Mouse (Mus musculus): ENCODE measurements around the gene Fam181a. TPM values are rescaled to one million over a fixed set of nuclear protein-coding genes. Genes with fewer than 3 reads are reported as not detected.

The Fam181a gene
- polyA plus RNA-seq, 1 experiment from 2014 or later: not detected

DNA sequence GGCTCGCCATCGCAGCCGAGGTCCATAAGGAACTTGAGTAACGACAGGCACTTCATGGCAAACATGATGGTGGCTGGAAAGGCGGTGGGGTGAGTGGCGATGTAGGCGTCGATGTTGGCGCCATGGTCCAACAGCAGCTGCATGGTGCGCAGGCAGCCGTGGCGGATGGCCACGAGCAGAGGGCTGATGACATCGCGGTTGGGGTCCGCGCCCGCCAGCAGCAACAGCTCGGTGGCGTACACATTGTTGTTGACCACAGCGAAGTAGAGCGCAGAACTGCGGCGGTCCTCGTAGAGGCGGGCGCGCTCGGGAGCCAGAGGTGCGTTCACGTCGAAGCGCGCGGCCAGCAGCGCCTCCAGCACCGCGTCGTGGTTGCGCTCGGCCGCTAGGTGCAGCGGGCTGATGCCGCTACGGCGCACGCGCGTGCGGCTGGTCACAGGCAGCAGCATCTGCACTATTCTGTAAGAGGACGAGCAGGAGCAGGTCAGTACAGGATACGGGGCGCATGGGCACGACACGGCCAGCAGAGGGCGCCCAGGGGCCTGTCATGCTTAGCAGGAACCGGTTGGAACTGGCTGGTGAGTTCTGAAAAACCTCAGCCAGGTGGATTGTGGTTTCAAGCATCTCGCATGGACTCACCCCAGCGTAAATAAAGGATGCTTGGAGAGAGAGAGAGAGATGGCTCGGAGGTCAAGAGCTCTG lies 14.5 kb downstream of the Fam181a start:
- no peaks in the 10 kb centered on the region for H3K36me3 ChIP-seq (replicated peaks; ENCODE audit: insufficient read depth, low read length)
- H3K9me3 ChIP-seq (ENCODE audit: low read length): no peaks in the 10 kb centered on the region
- H3K4me2 ChIP-seq (ENCODE audit: low read depth, low read length): peak overlapping the region; percentile 57
- peaks cover 35% of the 10 kb centered on the region for H3K4me1 ChIP-seq (ENCODE audit: insufficient read depth)
- H3K27ac ChIP-seq (ENCODE audit: low read depth): no peak overlapping the region
- WGBS (ENCODE audit: insufficient replicate concordance): 8% methylated on average over 56 of the region's 60 CpGs
- no peak overlapping the region for H3K9ac ChIP-seq (replicated peaks)
- DNase-seq: peak; percentile 93
- ATAC-seq: peak; percentile 84
- no peak for TF ChIP-seq EP300 (IDR thresholded peaks at IDR 0.05; ENCODE audit: low read depth)
- peak; percentile 97 for TF ChIP-seq CTCF (IDR thresholded peaks at IDR 0.05; ENCODE audit: low read depth)
- peaks cover 11% of the 10 kb centered on the region for H3K27me3 ChIP-seq (ENCODE audit: insufficient read depth, low read length)
- H3K4me3 ChIP-seq (ENCODE audit: low read depth, low read length): 0 out of 2 replicates have a peak overlapping the region, but pooled peaks have one; percentile 20

DNA sequence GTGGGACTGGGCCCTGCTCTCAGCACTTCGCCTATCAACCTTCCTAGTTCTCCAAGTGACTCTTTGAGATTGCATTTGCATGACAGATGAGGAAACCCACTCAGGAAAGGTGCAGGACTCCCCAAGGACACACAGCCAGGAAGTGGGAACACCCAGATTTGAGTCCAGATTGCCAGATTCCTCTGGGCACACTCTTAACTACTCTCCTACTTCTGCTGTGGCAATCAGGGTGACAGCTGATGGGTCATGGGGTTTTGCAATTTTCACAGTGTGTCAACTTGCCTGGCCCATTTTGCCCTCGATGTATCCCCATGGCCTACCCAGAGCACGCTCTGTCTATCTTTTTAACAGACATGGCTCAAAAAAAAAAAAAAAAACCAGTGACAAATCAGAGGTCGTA lies 15.8 kb downstream of the Fam181a start:
- no peak overlapping the region for H3K9ac ChIP-seq (replicated peaks)
- ATAC-seq: peak; percentile 65
- peak; percentile 49 for DNase-seq

GRCm38 (mm10) chr12:103327107-103327506 lies 16.3 kb downstream of the Fam181a start:
- ATAC-seq (no peak), DNase-seq (no peak)
- 39% methylated on average over 7 of the region's 7 CpGs for WGBS (ENCODE audit: insufficient replicate concordance)
- H3K27ac ChIP-seq (ENCODE audit: low read depth): peak overlapping the region; percentile 76
- no peak overlapping the region for H3K4me2 ChIP-seq (ENCODE audit: low read depth, low read length)
- TF ChIP-seq EP300 (IDR thresholded peaks at IDR 0.05; ENCODE audit: low read depth): no peak
- TF ChIP-seq CTCF (IDR thresholded peaks at IDR 0.05; ENCODE audit: low read depth): no peak
- H3K36me3 ChIP-seq (replicated peaks; ENCODE audit: insufficient read depth, low read length): no peaks in the 10 kb centered on the region
- H3K9ac ChIP-seq (replicated peaks): no peak overlapping the region
- H3K4me1 ChIP-seq (ENCODE audit: insufficient read depth): peaks cover 35% of the 10 kb centered on the region
- peaks cover 11% of the 10 kb centered on the region for H3K27me3 ChIP-seq (ENCODE audit: insufficient read depth, low read length)
- H3K9me3 ChIP-seq (ENCODE audit: low read length): no peaks in the 10 kb centered on the region
- H3K4me3 ChIP-seq (ENCODE audit: low read depth, low read length): no peak overlapping the region

More for the DNA sequence above, 15.8 kb downstream of the Fam181a start:
- Histone ChIP-seq H3K4me2 (ENCODE audit: low read depth, low read length) (no peak overlapping the region), H3K4me3 (ENCODE audit: low read depth, low read length) (no peak overlapping the region), H3K27me3 (ENCODE audit: insufficient read depth, low read length) (peaks cover 11% of the 10 kb centered on the region), H3K27ac (ENCODE audit: low read depth) (peak overlapping the region; percentile 76), H3K9me3 (ENCODE audit: low read length) (no peaks in the 10 kb centered on the region), H3K4me1 (ENCODE audit: insufficient read depth) (peaks cover 35% of the 10 kb centered on the region), H3K36me3 (replicated peaks; ENCODE audit: insufficient read depth, low read length) (no peaks in the 10 kb centered on the region)
- no peak for TF ChIP-seq EP300 (IDR thresholded peaks at IDR 0.05; ENCODE audit: low read depth)
- no peak for TF ChIP-seq CTCF (IDR thresholded peaks at IDR 0.05; ENCODE audit: low read depth)
- WGBS (ENCODE audit: insufficient replicate concordance): 59% methylated on average over 4 of the region's 4 CpGs

DNA sequence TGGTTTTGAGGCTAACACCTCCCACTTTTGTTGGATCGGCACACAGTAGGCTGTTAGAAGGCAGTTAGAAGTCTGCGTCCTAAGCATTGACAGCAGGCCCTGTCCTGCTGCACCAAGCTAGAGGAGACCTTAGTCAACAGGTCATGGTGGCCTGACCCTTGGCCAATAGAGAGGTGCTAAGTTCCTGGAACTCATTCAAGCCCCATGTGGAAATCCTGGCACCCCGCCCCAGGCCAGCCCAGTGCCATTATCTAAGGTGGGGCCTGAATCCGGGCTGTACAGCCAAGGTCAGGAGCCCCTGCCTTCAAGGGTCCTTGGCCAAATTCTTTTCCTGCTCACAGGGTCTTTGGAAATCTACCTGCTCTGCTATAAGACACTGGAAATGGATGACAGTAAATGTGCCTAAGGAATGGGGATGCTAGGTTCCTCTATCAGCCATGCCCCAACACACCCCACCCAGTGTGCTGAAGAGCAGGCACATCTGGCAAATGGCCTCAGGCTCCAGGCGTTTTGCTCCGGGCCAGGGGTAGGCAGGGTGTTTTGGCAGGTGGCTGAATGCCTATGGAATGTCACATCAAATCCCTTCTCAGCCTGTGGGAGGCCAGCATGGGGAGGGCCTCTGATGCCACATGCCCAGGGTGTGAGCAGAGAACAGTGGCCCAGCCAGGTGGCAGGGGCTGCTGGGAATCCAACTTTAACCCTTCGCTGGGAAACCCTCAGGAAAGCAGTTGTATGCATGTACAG lies 17.8 kb downstream of the Fam181a start:
- H3K27me3 ChIP-seq (ENCODE audit: insufficient read depth, low read length): peaks cover 11% of the 10 kb centered on the region
- H3K9ac ChIP-seq (replicated peaks): no peak overlapping the region
- H3K4me1 ChIP-seq (ENCODE audit: insufficient read depth): peaks cover 35% of the 10 kb centered on the region
- 57% methylated on average over 7 of the region's 7 CpGs for WGBS (ENCODE audit: insufficient replicate concordance)
- no peak overlapping the region for H3K27ac ChIP-seq (ENCODE audit: low read depth)
- H3K9me3 ChIP-seq (ENCODE audit: low read length): no peaks in the 10 kb centered on the region
- no peak overlapping the region for H3K4me3 ChIP-seq (ENCODE audit: low read depth, low read length)
- no peaks in the 10 kb centered on the region for H3K36me3 ChIP-seq (replicated peaks; ENCODE audit: insufficient read depth, low read length)
- TF ChIP-seq CTCF (IDR thresholded peaks at IDR 0.05; ENCODE audit: low read depth): no peak
- TF ChIP-seq EP300 (IDR thresholded peaks at IDR 0.05; ENCODE audit: low read depth): no peak
- H3K4me2 ChIP-seq (ENCODE audit: low read depth, low read length): no peak overlapping the region
- ATAC-seq (peak; percentile 71), DNase-seq (peak; percentile 78)

DNA sequence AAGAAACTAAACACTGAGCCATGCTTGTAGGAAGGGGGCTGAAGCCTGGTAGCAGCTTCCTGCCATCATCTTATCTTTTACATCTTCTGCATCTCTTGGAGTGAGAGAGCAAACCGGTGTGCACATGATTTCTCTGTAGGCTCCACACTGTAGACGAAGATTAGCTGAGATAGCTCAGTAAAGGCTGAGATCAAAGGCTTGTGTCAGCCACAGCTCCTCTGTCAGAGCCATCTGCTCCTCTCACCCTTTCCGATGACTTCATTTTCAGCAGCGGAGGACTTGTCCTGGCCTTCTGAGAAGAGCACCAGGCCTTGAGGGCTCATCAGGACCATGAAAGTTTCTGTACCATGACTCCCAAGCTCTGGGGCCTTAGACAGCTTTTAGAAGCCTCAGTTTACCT lies 20.7 kb downstream of the Fam181a start:
- Histone ChIP-seq H3K36me3 (replicated peaks; ENCODE audit: insufficient read depth, low read length) (no peaks in the 10 kb centered on the region), H3K4me2 (ENCODE audit: low read depth, low read length) (no peak overlapping the region), H3K27me3 (ENCODE audit: insufficient read depth, low read length) (no peaks in the 10 kb centered on the region), H3K4me1 (ENCODE audit: insufficient read depth) (peaks cover 24% of the 10 kb centered on the region), H3K9ac (replicated peaks) (no peak overlapping the region), H3K27ac (ENCODE audit: low read depth) (no peak overlapping the region), H3K4me3 (ENCODE audit: low read depth, low read length) (no peak overlapping the region), H3K9me3 (ENCODE audit: low read length) (no peaks in the 10 kb centered on the region)
- WGBS (ENCODE audit: insufficient replicate concordance): 53% methylated on average over 4 of the region's 4 CpGs
- TF ChIP-seq CTCF (IDR thresholded peaks at IDR 0.05; ENCODE audit: low read depth) (no peak), EP300 (IDR thresholded peaks at IDR 0.05; ENCODE audit: low read depth) (no peak)
- DNase-seq (no peak), ATAC-seq (no peak)

DNA sequence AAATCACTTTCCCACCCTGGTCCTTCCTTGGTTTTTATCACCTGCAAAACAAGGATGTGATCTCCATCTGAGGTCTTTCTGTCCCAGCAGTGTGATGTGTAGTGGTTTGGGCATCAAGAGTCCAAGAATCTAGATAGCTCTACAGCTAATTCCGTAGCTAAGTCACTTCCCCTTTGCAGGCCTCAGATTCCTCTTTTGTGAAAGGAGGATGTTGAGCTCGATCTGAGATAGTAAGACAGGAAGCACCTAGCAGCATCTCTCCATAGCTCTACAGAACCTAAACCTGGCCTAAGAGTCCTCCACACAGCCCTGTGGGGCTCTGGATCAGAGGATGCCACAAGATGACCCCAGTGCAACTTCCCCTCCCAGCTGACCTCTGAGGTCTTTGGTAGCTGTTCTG lies 22.1 kb downstream of the Fam181a start:
- H3K9ac ChIP-seq (replicated peaks): no peak overlapping the region
- TF ChIP-seq EP300 (IDR thresholded peaks at IDR 0.05; ENCODE audit: low read depth): no peak
- TF ChIP-seq CTCF (IDR thresholded peaks at IDR 0.05; ENCODE audit: low read depth): no peak
- DNase-seq (no peak), ATAC-seq (no peak)
- H3K27ac ChIP-seq (ENCODE audit: low read depth): no peak overlapping the region
- no peak overlapping the region for H3K4me3 ChIP-seq (ENCODE audit: low read depth, low read length)
- H3K27me3 ChIP-seq (ENCODE audit: insufficient read depth, low read length): no peaks in the 10 kb centered on the region
- 39% methylated on average over 2 of the region's 2 CpGs for WGBS (ENCODE audit: insufficient replicate concordance)
- no peaks in the 10 kb centered on the region for H3K36me3 ChIP-seq (replicated peaks; ENCODE audit: insufficient read depth, low read length)
- H3K9me3 ChIP-seq (ENCODE audit: low read length): no peaks in the 10 kb centered on the region
- no peak overlapping the region for H3K4me2 ChIP-seq (ENCODE audit: low read depth, low read length)
- peaks cover 22% of the 10 kb centered on the region for H3K4me1 ChIP-seq (ENCODE audit: insufficient read depth)
